In genomic region chrX:20862105-20863065, GRCm38 (mm10) we compare ENCODE assay signal across 8 mouse cellular contexts. TPM values are rescaled to one million over a fixed set of nuclear protein-coding genes. Genes with fewer than 3 reads are reported as not detected.
A peak's percentile ranks its signal among the peaks of the same experiment; 100 is the strongest.
DNase-seq lines count a peak whose midpoint lies in the region; ATAC-seq and TF ChIP-seq lines count a peak whose summit lies in the region.

No protein-coding gene starts in this region.

- H3K4me3 ChIP-seq in kidney, postnatal 0 days (replicated peaks; ENCODE audit: low read depth, low read length) = no peak overlapping the region
- no peak overlapping the region for H3K4me3 ChIP-seq in liver, postnatal 0 days (ENCODE audit: low read depth, low read length)

- H3K4me2 ChIP-seq in kidney, postnatal 0 days (ENCODE audit: low read length) = no peak overlapping the region
- H3K4me2 ChIP-seq in liver, postnatal 0 days (ENCODE audit: low read depth, low read length) = peak overlapping the region; percentile 40

- no peaks in the 10 kb centered on the region for H3K36me3 ChIP-seq in kidney, postnatal 0 days (ENCODE audit: insufficient read depth, low read length)
- 0 out of 2 replicates have a peak, but pooled peaks cover 2% of the 10 kb centered on the region for H3K36me3 ChIP-seq in liver, postnatal 0 days (replicated peaks; ENCODE audit: insufficient read depth, low read length)

- TF ChIP-seq EP300 in liver, postnatal 0 days (IDR thresholded peaks at IDR 0.05; ENCODE audit: low read depth) = no peak

- no peak overlapping the region for H3K27ac ChIP-seq in kidney, postnatal 0 days
- H3K27ac ChIP-seq in liver, postnatal 0 days (ENCODE audit: low read depth) = no peak overlapping the region

- no peak overlapping the region for H3K9ac ChIP-seq in kidney, postnatal 0 days (ENCODE audit: low read depth, low read length)
- no peak overlapping the region for H3K9ac ChIP-seq in liver, postnatal 0 days (replicated peaks)

- H3K9me3 ChIP-seq in kidney, postnatal 0 days (replicated peaks; ENCODE audit: low read length) = no peaks in the 10 kb centered on the region
- H3K9me3 ChIP-seq in liver, postnatal 0 days (ENCODE audit: low read length) = no peaks in the 10 kb centered on the region

- no peak for DNase-seq in kidney, postnatal 0 days (ENCODE audit: low spot score)
- no peak for DNase-seq in kidney, adult 9 months
- peak; percentile 22 to 24 for DNase-seq in adrenal gland, postnatal 36 days
- peak; percentile 14 to 26 for DNase-seq in heart, adult 9 months (ENCODE audit: low spot score in 2 of 2)
- DNase-seq in liver, postnatal 0 days = peak; percentile 18
- no peak for DNase-seq in embryo, embryonic 9.5 days (ENCODE audit: extremely low spot score)
- DNase-seq in left cerebral cortex, adult 8-10 months (ENCODE audit: low spot score in 2 of 2) = no peak
- DNase-seq in T-cell, adult 2 months (ENCODE audit: low spot score) = no peak

- H3K27me3 ChIP-seq in kidney, postnatal 0 days (ENCODE audit: insufficient read depth, low read length) = no peaks in the 10 kb centered on the region
- H3K27me3 ChIP-seq in liver, postnatal 0 days (ENCODE audit: insufficient read depth, low read length) = no peaks in the 10 kb centered on the region

- WGBS in kidney, postnatal 0 days = 38% methylated on average over 28 of the region's 29 CpGs
- 45% methylated on average over 20 of the region's 29 CpGs for WGBS in liver, postnatal 0 days (ENCODE audit: insufficient replicate concordance)

- ATAC-seq in kidney, postnatal 0 days (replicated peaks; ENCODE audit: low FRiP score, low read depth) = peak; percentile 44
- ATAC-seq in liver, postnatal 0 days = 0 out of 2 replicates have a peak, but pooled peaks have one; percentile 27

- H3K4me1 ChIP-seq in kidney, postnatal 0 days (replicated peaks; ENCODE audit: insufficient read depth, low read length) = no peaks in the 10 kb centered on the region
- 0 out of 2 replicates have a peak, but pooled peaks cover 2% of the 10 kb centered on the region for H3K4me1 ChIP-seq in liver, postnatal 0 days (ENCODE audit: insufficient read depth)

- no peak for TF ChIP-seq CTCF in kidney, postnatal 0 days (IDR thresholded peaks at IDR 0.05; ENCODE audit: low read depth)
- TF ChIP-seq CTCF in liver, postnatal 0 days (IDR thresholded peaks at IDR 0.05; ENCODE audit: low read depth) = no peak

RNA-seq across cellular contexts. Expression of gene Timp1, which starts 7.6 kb away (rescaled TPM):
- 17.2 TPM in 2 replicates for polyA plus RNA-seq in kidney, postnatal 0 days (2015; fragmentation: Nextera tagmentation; extraction: Ambion mirVana)
- total RNA-seq in adrenal gland, postnatal 36 days (2021) = 10 to 100 TPM; 21.1 to 37.5 TPM
- 1.7 and 2.2 TPM in 2 replicates for polyA plus RNA-seq in liver, postnatal 0 days (2015; fragmentation: Nextera tagmentation; extraction: Ambion mirVana)
- total RNA-seq in left cerebral cortex, adult 8-10 months (2022) = 1 to 10 TPM in 2 of 4 experiments, under 1 TPM in 2; 0.41 to 2.4 (median 1.0) TPM

RNA-seq across cellular contexts. Expression of gene Syn1, which starts 58.4 kb away (rescaled TPM):
- polyA plus RNA-seq in kidney, postnatal 0 days (2015; fragmentation: Nextera tagmentation; extraction: Ambion mirVana) = 0.11 and 0.16 TPM in 2 replicates
- total RNA-seq in adrenal gland, postnatal 36 days (2021) = 1 to 10 TPM; 6.4 to 7.9 TPM
- 0.05 TPM in 1 of 2 replicates, not detected in the other for polyA plus RNA-seq in liver, postnatal 0 days (2015; fragmentation: Nextera tagmentation; extraction: Ambion mirVana)
- total RNA-seq in left cerebral cortex, adult 8-10 months (2022) = 100 to 1,000 TPM; 399 to 450 (median 434) TPM

Comparison
In these comparisons a context has a peak if more than half of its experiments do, and no peak if none do; other contexts are left out.
1. DNase-seq: peak in adrenal gland, postnatal 36 days (2 of 2), heart, adult 9 months (2 of 2) and liver, postnatal 0 days (single experiment); none in kidney, postnatal 0 days (single experiment), kidney, adult 9 months (single experiment), embryo, embryonic 9.5 days (single experiment), left cerebral cortex, adult 8-10 months (0 of 2) and T-cell, adult 2 months (single experiment).
2. RNA of gene Timp1, which starts 7.6 kb away (total RNA-seq): 21.1 to 37.5 TPM in adrenal gland, postnatal 36 days; 0.41 to 2.4 TPM in left cerebral cortex, adult 8-10 months; every median in the first group is over 4 times any median in the second.
3. RNA of gene Syn1, which starts 58.4 kb away (total RNA-seq): 399 to 450 TPM in left cerebral cortex, adult 8-10 months; 6.4 to 7.9 TPM in adrenal gland, postnatal 36 days; every median in the first group is over 10 times any median in the second.